Mouse (Mus musculus): Measurements from ENCODE around the gene Rbl2. TPM values are rescaled to one million over a fixed set of nuclear protein-coding genes. Genes with fewer than 3 reads are reported as not detected.

Rbl2 gene
- 7.1 and 7.5 TPM in 2 replicates for polyA plus RNA-seq (2015; fragmentation: Nextera tagmentation; extraction: Ambion mirVana)

GRCm38 (mm10) chr8:91069834-91070233 is at the start of gene Rbl2:
Gene Rbl2, plus strand, starts transcription at chr8:91070057.

Other genes starting within 250 kb of the Rbl2 start
- 89.8 and 95.5 TPM in 2 replicates for gene Chd9, start 241.7 kb upstream of the Rbl2 start, polyA plus RNA-seq (2015; fragmentation: Nextera tagmentation; extraction: Ambion mirVana)
- 64.5 and 66.2 TPM in 2 replicates for gene Aktip, start 129.9 kb downstream of the Rbl2 start, polyA plus RNA-seq (2015; fragmentation: Nextera tagmentation; extraction: Ambion mirVana)
- 3.5 and 5.1 TPM in 2 replicates for gene Rpgrip1l, start 243.2 kb downstream of the Rbl2 start, polyA plus RNA-seq (2015; fragmentation: Nextera tagmentation; extraction: Ambion mirVana)
- gene Fto, start 243.5 kb downstream of the Rbl2 start, polyA plus RNA-seq (2015; fragmentation: Nextera tagmentation; extraction: Ambion mirVana) = 38.2 and 42.6 TPM in 2 replicates